ENCODE assay signal across 15 mouse cellular contexts in the genomic region with DNA sequence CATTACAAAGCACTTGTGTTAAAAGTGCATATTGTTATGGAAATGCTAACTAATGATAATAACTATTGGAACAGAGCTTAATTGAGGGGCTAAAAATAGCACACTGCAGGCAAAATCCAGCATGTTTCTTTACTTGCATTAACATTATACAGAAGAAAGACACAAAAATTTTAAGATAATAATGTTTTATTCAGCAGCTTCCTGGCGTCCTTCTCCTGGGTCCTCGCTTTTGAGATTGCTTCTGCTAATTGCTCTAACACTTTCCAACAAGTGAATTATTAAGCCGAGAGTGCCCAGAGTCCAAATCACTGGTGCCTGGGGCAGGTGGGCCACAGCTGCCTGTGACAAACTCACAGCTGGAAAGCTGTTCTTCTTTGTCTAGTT.
DNase-seq lines count a peak whose midpoint lies in the region; ATAC-seq and TF ChIP-seq lines count a peak whose summit lies in the region.
"Had no signal": no experiment of that assay in that cellular context is flagged by ENCODE, and none has a peak within 500 bp of the region (broad histone marks: within the 10 kb centered on the region; RNA-seq: fewer than 3 reads in every experiment).

No protein-coding gene starts in this region.

- DNase-seq in hindbrain, embryonic 11.5 days (ENCODE audit: low spot score): no peak
- no peak for DNase-seq in hindbrain, embryonic 10.5 days (ENCODE audit: low spot score)
- DNase-seq in brain, adult 2 months (ENCODE audit: low read depth, low spot score): peak; percentile 3
- DNase-seq in forebrain, postnatal 0 days: no peak
- DNase-seq in kidney, postnatal 14 days: peak; percentile 45
- DNase-seq in frontal cortex, postnatal 36 days (ENCODE audit: low spot score in 2 of 2): no peak
- no peak for DNase-seq in layer of hippocampus, adult 9-11 months
- DNase-seq: cerebellum, adult 11-12 months; cerebellum, postnatal 36 days; gastrocnemius, postnatal 25 days; lung, embryonic 14.5 days had no signal

- no peaks in the 10 kb centered on the region for H3K4me1 ChIP-seq in hindbrain, embryonic 11.5 days (replicated peaks; ENCODE audit: control insufficient read depth, insufficient read depth, low read length)
- no peaks in the 10 kb centered on the region for H3K4me1 ChIP-seq in hindbrain, embryonic 10.5 days (replicated peaks)
- H3K4me1 ChIP-seq in forebrain, postnatal 0 days (ENCODE audit: insufficient read depth): 0 out of 2 replicates have a peak, but pooled peaks cover 3% of the 10 kb centered on the region
- H3K4me1 ChIP-seq in intestine, postnatal 0 days (replicated peaks; ENCODE audit: control insufficient read depth, insufficient read depth, low read length): no peaks in the 10 kb centered on the region
- H3K4me1 ChIP-seq: embryonic facial prominence, embryonic 10.5 days; liver, embryonic 12.5 days had no signal

- ATAC-seq in hindbrain, embryonic 11.5 days (ENCODE audit: low FRiP score): 0 out of 2 replicates have a peak, but pooled peaks have one; percentile 22
- peak; percentile 71; the same call in 1 of the 2 replicates for ATAC-seq in forebrain, postnatal 0 days
- ATAC-seq in intestine, postnatal 0 days: no peak
- ATAC-seq: liver, embryonic 12.5 days had no signal

- H3K27me3 ChIP-seq in hindbrain, embryonic 11.5 days (ENCODE audit: control insufficient read depth, insufficient read depth, low read length): no peaks in the 10 kb centered on the region
- H3K27me3 ChIP-seq in hindbrain, embryonic 10.5 days (ENCODE audit: insufficient read depth, poor library complexity, severe bottlenecking): no peaks in the 10 kb centered on the region
- no peaks in the 10 kb centered on the region for H3K27me3 ChIP-seq in forebrain, postnatal 0 days (ENCODE audit: insufficient read depth, low read length)
- H3K27me3 ChIP-seq in intestine, postnatal 0 days (replicated peaks; ENCODE audit: control insufficient read depth, insufficient read depth, low read length): no peaks in the 10 kb centered on the region
- H3K27me3 ChIP-seq: CH12.LX; liver, embryonic 12.5 days had no signal

- no peak overlapping the region for H3K4me2 ChIP-seq in hindbrain, embryonic 11.5 days (replicated peaks; ENCODE audit: low read depth, low read length)
- no peak overlapping the region for H3K4me2 ChIP-seq in forebrain, postnatal 0 days (ENCODE audit: low read depth)
- H3K4me2 ChIP-seq in intestine, postnatal 0 days (replicated peaks; ENCODE audit: low read depth): no peak overlapping the region
- H3K4me2 ChIP-seq: liver, embryonic 12.5 days; lung, embryonic 14.5 days had no signal

- no peak overlapping the region for H3K27ac ChIP-seq in hindbrain, embryonic 11.5 days (ENCODE audit: low read depth, low read length)
- no peak overlapping the region for H3K27ac ChIP-seq in hindbrain, embryonic 10.5 days
- H3K27ac ChIP-seq in forebrain, postnatal 0 days (ENCODE audit: low read depth, low read length): no peak overlapping the region
- H3K27ac ChIP-seq in intestine, postnatal 0 days (ENCODE audit: low read depth, low read length): no peak overlapping the region
- H3K27ac ChIP-seq: embryonic facial prominence, embryonic 10.5 days; liver, embryonic 12.5 days had no signal

- H3K9me3 ChIP-seq in hindbrain, embryonic 11.5 days (ENCODE audit: control insufficient read depth, low read length): no peaks in the 10 kb centered on the region
- no peaks in the 10 kb centered on the region for H3K9me3 ChIP-seq in hindbrain, embryonic 10.5 days
- H3K9me3 ChIP-seq in forebrain, postnatal 0 days (ENCODE audit: low read length): no peaks in the 10 kb centered on the region
- no peaks in the 10 kb centered on the region for H3K9me3 ChIP-seq in intestine, postnatal 0 days (ENCODE audit: control insufficient read depth)
- H3K9me3 ChIP-seq: embryonic facial prominence, embryonic 10.5 days; liver, embryonic 12.5 days had no signal

- TF ChIP-seq CTCF in forebrain, postnatal 0 days (IDR thresholded peaks at IDR 0.05; ENCODE audit: low read depth): no peak
- TF ChIP-seq CTCF in intestine, postnatal 0 days (IDR thresholded peaks at IDR 0.05; ENCODE audit: low read depth): no peak

- WGBS in hindbrain, embryonic 11.5 days: 39% methylated on average over 3 of the region's 3 CpGs
- 61% methylated on average over 3 of the region's 3 CpGs for WGBS in hindbrain, embryonic 10.5 days
- 6% methylated on average over 3 of the region's 3 CpGs for WGBS in forebrain, postnatal 0 days
- 28% methylated on average over 3 of the region's 3 CpGs for whole genome bisulfite sequencing in intestine, postnatal 0 days

- H3K36me3 ChIP-seq in hindbrain, embryonic 11.5 days (ENCODE audit: control insufficient read depth, insufficient read depth, low read length): no peaks in the 10 kb centered on the region
- H3K36me3 ChIP-seq in hindbrain, embryonic 10.5 days: no peaks in the 10 kb centered on the region
- no peaks in the 10 kb centered on the region for H3K36me3 ChIP-seq in forebrain, postnatal 0 days (ENCODE audit: insufficient read depth)
- no peaks in the 10 kb centered on the region for H3K36me3 ChIP-seq in intestine, postnatal 0 days (ENCODE audit: control insufficient read depth, insufficient read depth)
- H3K36me3 ChIP-seq: embryonic facial prominence, embryonic 10.5 days; liver, embryonic 12.5 days had no signal

- no peak overlapping the region for H3K9ac ChIP-seq in hindbrain, embryonic 11.5 days (ENCODE audit: low read depth, low read length)
- H3K9ac ChIP-seq in forebrain, postnatal 0 days: no peak overlapping the region
- no peak overlapping the region for H3K9ac ChIP-seq in intestine, postnatal 0 days (ENCODE audit: low read depth, low read length)
- H3K9ac ChIP-seq: liver, embryonic 12.5 days; lung, embryonic 14.5 days had no signal

- no peak overlapping the region for H3K4me3 ChIP-seq in hindbrain, embryonic 11.5 days (ENCODE audit: low read depth, low read length)
- no peak overlapping the region for H3K4me3 ChIP-seq in hindbrain, embryonic 10.5 days
- no peak overlapping the region for H3K4me3 ChIP-seq in forebrain, postnatal 0 days (ENCODE audit: low read depth, low read length)
- H3K4me3 ChIP-seq in intestine, postnatal 0 days (ENCODE audit: low read depth, low read length): no peak overlapping the region
- H3K4me3 ChIP-seq: embryonic facial prominence, embryonic 10.5 days; liver, embryonic 12.5 days had no signal

Comparison
In these comparisons a context has a peak if more than half of its experiments do, and no peak if none do; other contexts are left out.
1. DNase-seq: peak in brain, adult 2 months (single experiment) and kidney, postnatal 14 days (single experiment); none in hindbrain, embryonic 11.5 days (single experiment), hindbrain, embryonic 10.5 days (single experiment), forebrain, postnatal 0 days (single experiment), frontal cortex, postnatal 36 days (0 of 2) and layer of hippocampus, adult 9-11 months (single experiment).